Mouse (Mus musculus): ENCODE results near the gene Cdh23.

Gene Cdh23

GRCm38 (mm10) chr10:60481381-60481780, 214.9 kb downstream of the Cdh23 start:
- DNase-seq (ENCODE audit: low spot score): no peak

- DNase-seq (ENCODE audit: low spot score): no peak
Observed at GRCm38 (mm10) chr10:60474549-60474948, 221.7 kb downstream of the Cdh23 start.

- no peak for DNase-seq (ENCODE audit: low spot score)
Observed at GRCm38 (mm10) chr10:60473782-60474322, 222.4 kb downstream of the Cdh23 start.

GRCm38 (mm10) chr10:60467752-60468151, 228.5 kb downstream of the Cdh23 start:
- peak; percentile 16 for DNase-seq (ENCODE audit: low spot score)

GRCm38 (mm10) chr10:60463953-60464647, 232.2 kb downstream of the Cdh23 start:
- DNase-seq (ENCODE audit: low spot score): no peak

- DNase-seq (ENCODE audit: low spot score): no peak
Observed at GRCm38 (mm10) chr10:60456662-60457397, 239.5 kb downstream of the Cdh23 start.

GRCm38 (mm10) chr10:60455193-60455592, 241.1 kb downstream of the Cdh23 start:
- no peak for DNase-seq (ENCODE audit: low spot score)

GRCm38 (mm10) chr10:60447186-60447585, 249.1 kb downstream of the Cdh23 start:
- no peak for DNase-seq (ENCODE audit: low spot score)

GRCm38 (mm10) chr10:60445031-60445593, 251.2 kb downstream of the Cdh23 start:
- DNase-seq (ENCODE audit: low spot score): peak; percentile 29

GRCm38 (mm10) chr10:60443078-60443477, 253.2 kb downstream of the Cdh23 start:
- no peak for DNase-seq (ENCODE audit: low spot score)

GRCm38 (mm10) chr10:60442321-60442720, 254.0 kb downstream of the Cdh23 start:
- no peak for DNase-seq (ENCODE audit: low spot score)

- DNase-seq (ENCODE audit: low spot score): no peak
Observed at GRCm38 (mm10) chr10:60432679-60433078, 263.6 kb downstream of the Cdh23 start.

- DNase-seq (ENCODE audit: low spot score): no peak
Observed at GRCm38 (mm10) chr10:60430591-60430990, 265.7 kb downstream of the Cdh23 start.

GRCm38 (mm10) chr10:60430001-60430400, 266.3 kb downstream of the Cdh23 start:
- DNase-seq (ENCODE audit: low spot score): no peak

GRCm38 (mm10) chr10:60422756-60423155, 273.5 kb downstream of the Cdh23 start:
- no peak for DNase-seq (ENCODE audit: low spot score)

GRCm38 (mm10) chr10:60419624-60420023, 276.7 kb downstream of the Cdh23 start:
- DNase-seq (ENCODE audit: low spot score): no peak

GRCm38 (mm10) chr10:60418137-60418536, 278.2 kb downstream of the Cdh23 start:
- peak; percentile 69 for DNase-seq (ENCODE audit: low spot score)

GRCm38 (mm10) chr10:60417041-60417440, 279.2 kb downstream of the Cdh23 start:
- DNase-seq (ENCODE audit: low spot score): no peak

- no peak for DNase-seq (ENCODE audit: low spot score)
Observed at GRCm38 (mm10) chr10:60413756-60414155, 282.5 kb downstream of the Cdh23 start.

- DNase-seq (ENCODE audit: low spot score): no peak
Observed at GRCm38 (mm10) chr10:60411794-60412193, 284.5 kb downstream of the Cdh23 start.

- peak; percentile 75 for DNase-seq (ENCODE audit: low spot score)
Observed at GRCm38 (mm10) chr10:60407831-60408230, 288.5 kb downstream of the Cdh23 start.

GRCm38 (mm10) chr10:60405460-60406177, 290.7 kb downstream of the Cdh23 start:
- peak; percentile 73 for DNase-seq (ENCODE audit: low spot score)
